Mouse (Mus musculus) hindbrain, postnatal 0 days (tissue): ENCODE measurements around the gene Klhl42. TPM values are rescaled to one million over a fixed set of nuclear protein-coding genes. Genes with fewer than 3 reads are reported as not detected.

Experiments
- ATAC-seq: fragments of 200-750 bp; cut with Nextera tagmentation; 2 replicates; pipeline ENCODE4 v1.8.0; 2017; ENCODE audit warnings: mild to moderate bottlenecking, moderate TSS enrichment, moderate library complexity
- DNase-seq: peaks from one replicate; pipeline ENCODE4 v3.0.0-alpha.2; 2015; ENCODE audit warnings: low spot score
- H3K27ac ChIP-seq: fragments of 300-500 bp; sonication (generic); 2 replicates; pipeline ENCODE4 v1.5.1; 2014; ENCODE audit warnings: mild to moderate bottlenecking
- H3K27me3 ChIP-seq: fragments of 300-500 bp; sonication (generic); 2 replicates; pipeline ENCODE4 v1.6.1; 2014; ENCODE audit warnings: low read length, mixed read lengths; ENCODE audit not compliant: insufficient read depth
- H3K36me3 ChIP-seq: fragments of 300-500 bp; sonication (generic); 2 replicates; pipeline ENCODE4 v1.6.1; 2014; ENCODE audit warnings: low read length, mixed read lengths; ENCODE audit not compliant: insufficient read depth
- H3K4me1 ChIP-seq: fragments of 300-500 bp; sonication (generic); 2 replicates; pipeline ENCODE4 v1.6.1; 2014; ENCODE audit warnings: antibody characterized with exemption, low read length, mixed read lengths; ENCODE audit not compliant: insufficient read depth
- H3K4me2 ChIP-seq: fragments of 300-500 bp; sonication (generic); 2 replicates; pipeline ENCODE4 v1.6.1; 2014; ENCODE audit warnings: low read depth, mild to moderate bottlenecking, low read length, moderate library complexity, mixed read lengths
- H3K4me3 ChIP-seq: fragments of 300-500 bp; sonication (generic); 2 replicates; pipeline ENCODE4 v1.5.1; 2014; ENCODE audit warnings: low read length
- H3K9ac ChIP-seq: fragments of 300-500 bp; sonication (generic); replicated peaks from 2 replicates; pipeline ENCODE4 v1.6.1; 2014; ENCODE audit warnings: mild to moderate bottlenecking, low read length, moderate library complexity, mixed read lengths
- H3K9me3 ChIP-seq: fragments of 300-500 bp; sonication (generic); 2 replicates; pipeline ENCODE4 v1.6.1; 2016; ENCODE audit warnings: low read length, mixed read lengths
- CTCF ChIP-seq: IDR thresholded peaks from 2 replicates; pipeline ENCODE4 v1.5.1; 2016; ENCODE audit warnings: antibody characterized with exemption, control low read depth, low read depth
- WGBS: fragments of 180-500 bp; shearing (Covaris S2); extraction: QIAGEN DNeasy Blood & Tissue Kit; methylation state at CpG from one replicate; pipeline ENCODE4 v1.1.7; 2014; 5-methylcytosine and 5-hydroxymethylcytosine counted together
- polyA plus RNA-seq: library from polyadenylated mRNA; unstranded; fragments of >200 nt; fragmentation: Nextera tagmentation; extraction: Ambion mirVana; gene quantifications from 2 replicates; pipeline ENCODE4 v1.2.1, GENCODE M21; 2015
- total RNA-seq: library from RNA; depleted of rRNA; stranded (reverse); fragments of >200 nt; gene quantifications from 2 replicates; pipeline ENCODE4 v1.2.3, GENCODE M21; 2014

Gene Klhl42
- total and polyA plus RNA-seq, 2 experiments from 2014 or later, result 5.4 to 29.7 TPM

GRCm38 (mm10) chr6:147116579-147116978 lies 25.4 kb downstream of the Klhl42 start:
- H3K36me3 ChIP-seq, result no peaks in the 10 kb centered on the region
- no peak overlapping the region for H3K4me3 ChIP-seq
- no peak overlapping the region for H3K9ac ChIP-seq
- ATAC-seq (peak; percentile 76), DNase-seq (peak; percentile 90)
- WGBS, result 8% methylated on average over 10 of the region's 10 CpGs
- H3K4me2 ChIP-seq, result no peak overlapping the region
- no peaks in the 10 kb centered on the region for H3K4me1 ChIP-seq
- H3K9me3 ChIP-seq, result no peaks in the 10 kb centered on the region
- H3K27ac ChIP-seq, result no peak overlapping the region
- no peaks in the 10 kb centered on the region for H3K27me3 ChIP-seq
- peak; percentile 88 for TF ChIP-seq CTCF

GRCm38 (mm10) chr6:147117764-147118163 lies 26.6 kb downstream of the Klhl42 start:
- H3K9ac ChIP-seq, result no peak overlapping the region
- 94% methylated on average over 7 of the region's 7 CpGs for WGBS
- no peak for TF ChIP-seq CTCF
- H3K4me2 ChIP-seq, result no peak overlapping the region
- no peaks in the 10 kb centered on the region for H3K4me1 ChIP-seq
- H3K27ac ChIP-seq, result no peak overlapping the region
- no peak for ATAC-seq
- no peak for DNase-seq
- H3K4me3 ChIP-seq, result no peak overlapping the region
- H3K9me3 ChIP-seq, result no peaks in the 10 kb centered on the region
- no peaks in the 10 kb centered on the region for H3K36me3 ChIP-seq
- no peaks in the 10 kb centered on the region for H3K27me3 ChIP-seq

- ATAC-seq, result no peak
- WGBS, result 88% methylated on average over 3 of the region's 3 CpGs
- Histone ChIP-seq H3K9me3 (no peaks in the 10 kb centered on the region), H3K4me2 (no peak overlapping the region), H3K27me3 (no peaks in the 10 kb centered on the region), H3K4me3 (no peak overlapping the region), H3K9ac (no peak overlapping the region), H3K27ac (no peak overlapping the region), H3K4me1 (no peaks in the 10 kb centered on the region), H3K36me3 (no peaks in the 10 kb centered on the region)
- no peak for TF ChIP-seq CTCF
- no peak for DNase-seq
Measured at GRCm38 (mm10) chr6:147118190-147118589, 27.0 kb downstream of the Klhl42 start.

GRCm38 (mm10) chr6:147121320-147121719 lies 30.1 kb downstream of the Klhl42 start:
- Histone ChIP-seq H3K9me3 (no peaks in the 10 kb centered on the region), H3K4me2 (no peak overlapping the region), H3K4me1 (no peaks in the 10 kb centered on the region), H3K4me3 (no peak overlapping the region), H3K27me3 (no peaks in the 10 kb centered on the region), H3K36me3 (no peaks in the 10 kb centered on the region), H3K9ac (no peak overlapping the region), H3K27ac (no peak overlapping the region)
- DNase-seq (no peak), ATAC-seq (no peak)
- 50% methylated on average over 6 of the region's 6 CpGs for WGBS
- TF ChIP-seq CTCF, result no peak

GRCm38 (mm10) chr6:147127239-147127638 lies 36.1 kb downstream of the Klhl42 start:
- ATAC-seq (no peak), DNase-seq (no peak)
- Histone ChIP-seq H3K4me3 (no peak overlapping the region), H3K27me3 (no peaks in the 10 kb centered on the region), H3K4me1 (no peaks in the 10 kb centered on the region), H3K36me3 (no peaks in the 10 kb centered on the region), H3K9me3 (no peaks in the 10 kb centered on the region), H3K9ac (no peak overlapping the region), H3K4me2 (no peak overlapping the region), H3K27ac (no peak overlapping the region)
- WGBS, result 77% methylated on average over 10 of the region's 10 CpGs
- TF ChIP-seq CTCF, result no peak

GRCm38 (mm10) chr6:147138260-147138659 lies 47.1 kb downstream of the Klhl42 start:
- Histone ChIP-seq H3K4me1 (no peaks in the 10 kb centered on the region), H3K27ac (no peak overlapping the region), H3K27me3 (no peaks in the 10 kb centered on the region), H3K36me3 (no peaks in the 10 kb centered on the region), H3K4me3 (no peak overlapping the region), H3K4me2 (no peak overlapping the region), H3K9ac (no peak overlapping the region), H3K9me3 (no peaks in the 10 kb centered on the region)
- DNase-seq (no peak), ATAC-seq (no peak)
- WGBS, result 83% methylated on average over 3 of the region's 3 CpGs
- TF ChIP-seq CTCF, result no peak

GRCm38 (mm10) chr6:147140600-147141154 lies 49.5 kb downstream of the Klhl42 start:
- no peak overlapping the region for H3K4me2 ChIP-seq
- no peaks in the 10 kb centered on the region for H3K36me3 ChIP-seq
- H3K9me3 ChIP-seq, result no peaks in the 10 kb centered on the region
- H3K4me1 ChIP-seq, result peaks cover 4% of the 10 kb centered on the region
- H3K4me3 ChIP-seq, result no peak overlapping the region
- ATAC-seq, result no peak
- H3K27ac ChIP-seq, result no peak overlapping the region
- no peaks in the 10 kb centered on the region for H3K27me3 ChIP-seq
- WGBS, result 96% methylated on average over 7 of the region's 7 CpGs
- H3K9ac ChIP-seq, result no peak overlapping the region
- TF ChIP-seq CTCF, result no peak
- no peak for DNase-seq
